Mouse (Mus musculus) heart, embryonic 11.5 days (tissue): ENCODE data around the gene Fkbp15. TPM values are rescaled to one million over a fixed set of nuclear protein-coding genes. Genes with fewer than 3 reads are reported as not detected.

Experiments
- ATAC-seq: fragments of 200-750 bp; cut with Nextera tagmentation; replicated peaks from 2 replicates; pipeline ENCODE4 v1.8.0; 2017; ENCODE audit warnings: moderate library complexity; ENCODE audit not compliant: insufficient number of reproducible peaks, low FRiP score, low TSS enrichment
- H3K27ac ChIP-seq: fragments of 300-500 bp; sonication (generic); 2 replicates; pipeline ENCODE4 v1.5.1; 2014; ENCODE audit warnings: mild to moderate bottlenecking, low read depth, low read length
- H3K27me3 ChIP-seq: fragments of 300-500 bp; sonication (generic); 2 replicates; pipeline ENCODE4 v1.6.1; 2014; ENCODE audit warnings: mild to moderate bottlenecking, low read length, mixed read lengths; ENCODE audit not compliant: control insufficient read depth, insufficient read depth
- H3K36me3 ChIP-seq: fragments of 300-500 bp; sonication (generic); 2 replicates; pipeline ENCODE4 v1.6.1; 2014; ENCODE audit warnings: mild to moderate bottlenecking, low read length, moderate library complexity, mixed read lengths; ENCODE audit not compliant: control insufficient read depth, insufficient read depth
- H3K4me1 ChIP-seq: fragments of 300-500 bp; sonication (generic); 2 replicates; pipeline ENCODE4 v1.6.1; 2014; ENCODE audit warnings: low read length; ENCODE audit not compliant: control insufficient read depth, insufficient read depth
- H3K4me2 ChIP-seq: fragments of 300-500 bp; sonication (generic); 2 replicates; pipeline ENCODE4 v1.6.1; 2014; ENCODE audit warnings: mild to moderate bottlenecking, moderate library complexity
- H3K4me3 ChIP-seq: fragments of 300-500 bp; sonication (generic); 2 replicates; pipeline ENCODE4 v1.5.1; 2014; ENCODE audit warnings: low read depth, low read length
- H3K9ac ChIP-seq: fragments of 300-500 bp; sonication (generic); 2 replicates; pipeline ENCODE4 v1.6.1; 2014; ENCODE audit warnings: mild to moderate bottlenecking, low read depth, low read length, moderate library complexity
- H3K9me3 ChIP-seq: fragments of 300-500 bp; sonication (generic); replicated peaks from 2 replicates; pipeline ENCODE4 v1.6.1; 2016; ENCODE audit warnings: low read length; ENCODE audit not compliant: control insufficient read depth
- WGBS: fragments of 180-500 bp; shearing (Covaris S2); extraction: QIAGEN DNeasy Blood & Tissue Kit; methylation state at CpG from one replicate; pipeline ENCODE4 v1.1.7; 2014; ENCODE audit not compliant: insufficient replicate concordance; 5-methylcytosine and 5-hydroxymethylcytosine counted together
- polyA plus RNA-seq: library from polyadenylated mRNA; unstranded; fragments of >200 nt; fragmentation: Nextera tagmentation; extraction: Ambion mirVana; gene quantifications from 2 replicates; pipeline ENCODE4 v1.2.1, GENCODE M21; 2014

Gene Fkbp15
- 15.9 and 17.6 TPM in 2 replicates for polyA plus RNA-seq

DNA sequence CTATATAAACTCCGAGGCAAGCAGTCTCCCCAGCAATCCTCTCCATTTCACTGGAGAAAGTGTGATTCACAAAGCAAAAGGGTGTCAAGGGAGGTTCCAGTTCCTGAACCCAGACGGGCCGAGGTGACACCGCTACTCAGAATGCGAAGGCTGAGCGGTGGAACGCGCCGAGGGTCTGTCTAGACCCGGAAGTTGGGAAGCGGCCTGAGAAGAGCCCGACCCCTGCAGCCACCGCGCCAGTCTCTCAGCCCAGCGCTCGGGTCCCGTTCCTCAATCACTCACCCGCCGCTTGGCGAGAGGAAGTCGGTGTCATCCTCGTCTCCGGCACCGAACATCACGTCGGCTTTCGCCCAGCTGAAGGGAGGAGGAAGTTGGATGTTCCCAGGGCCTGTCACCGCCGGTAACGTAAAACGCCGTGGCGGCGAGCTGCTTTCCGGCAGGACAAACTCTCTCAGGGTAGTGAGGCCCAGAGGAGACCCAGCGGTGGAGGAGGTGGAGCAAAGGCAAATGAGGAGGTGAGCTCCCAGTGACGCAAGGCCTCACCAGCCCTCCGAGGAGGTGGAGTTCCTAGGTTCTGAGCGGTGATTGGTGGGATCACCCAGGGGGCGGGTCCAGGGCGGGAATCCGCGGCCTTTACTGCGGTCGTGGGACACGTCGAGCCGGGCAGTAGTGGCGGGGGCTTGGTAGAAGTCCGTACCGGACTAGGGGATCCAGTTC, at the start of gene Fkbp15, which contains the start of gene Slc31a1:
Gene Fkbp15 (minus strand): TSS at position 461 of the 717 bp plus-strand sequence.
Gene Slc31a1 (plus strand): TSS at position 640 of the 717 bp plus-strand sequence.
- WGBS, result 0% methylated on average over 51 of the region's 51 CpGs
- Histone ChIP-seq H3K4me2 (peak within 1 kb of the TSS; percentile 80), H3K4me1 (peaks cover 6% of the 10 kb centered on the region), H3K27me3 (no peaks in the 10 kb centered on the region), H3K36me3 (no peaks in the 10 kb centered on the region), H3K4me3 (peak within 1 kb of the TSS; percentile 77), H3K9me3 (no peaks in the 10 kb centered on the region), H3K27ac (peak within 1 kb of the TSS; percentile 73), H3K9ac (peak within 1 kb of the TSS; percentile 83)
- peak; percentile 99 for ATAC-seq

DNA sequence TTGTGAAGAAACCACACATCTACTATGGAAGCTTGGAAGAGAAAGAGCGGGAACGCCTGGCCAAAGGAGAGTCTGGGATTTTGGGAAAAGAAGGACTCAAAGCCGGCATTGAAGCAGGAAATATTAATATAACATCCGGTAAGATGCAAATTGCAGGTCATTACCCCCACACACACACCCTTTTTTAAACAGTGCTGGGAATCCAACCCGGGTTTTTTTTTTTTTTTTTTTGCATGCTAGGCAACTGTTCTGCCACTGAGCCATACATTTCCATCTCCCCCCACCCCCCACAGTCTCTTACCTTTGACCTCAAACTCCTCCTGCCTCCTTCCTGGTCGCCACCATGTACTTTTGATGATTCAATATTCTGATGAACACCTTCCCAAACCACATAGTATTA, 49.3 kb upstream of the Fkbp15 start:
- H3K27ac ChIP-seq, result no peak overlapping the region

DNA sequence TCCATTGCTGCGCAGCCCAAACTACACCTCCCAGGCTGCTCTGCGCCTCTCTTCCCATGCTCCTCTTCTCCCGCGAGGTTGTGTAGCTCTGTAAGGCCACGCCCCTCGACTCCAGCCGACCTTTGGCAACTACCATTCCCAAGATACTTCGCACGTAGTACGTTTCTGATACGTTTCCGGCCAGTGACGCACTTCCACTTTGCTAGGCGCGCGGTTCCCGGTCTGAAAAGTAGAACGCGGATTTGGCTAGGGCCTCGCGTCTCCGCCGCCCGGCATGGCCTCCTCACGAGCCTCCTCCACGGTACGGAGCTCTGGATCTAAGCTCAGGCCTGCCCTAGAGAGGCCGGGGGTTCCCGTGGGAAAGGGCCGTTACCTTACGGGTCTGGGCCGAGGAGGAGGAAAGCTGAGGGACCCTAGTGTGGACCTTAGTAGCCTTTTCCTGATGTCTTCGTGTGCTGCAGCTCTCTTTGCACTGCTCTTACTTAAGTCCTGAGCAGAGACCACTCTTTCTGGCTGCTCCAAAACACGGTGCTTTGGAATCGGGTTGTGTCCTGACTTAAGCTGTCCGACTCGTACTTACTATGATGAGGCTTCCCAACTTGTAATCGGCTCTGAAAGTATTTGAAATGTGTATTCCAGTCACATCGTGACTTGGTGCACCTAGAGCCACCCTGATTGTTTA, 48.4 kb upstream of the Fkbp15 start, which contains the start of the genes Cdc26 and Prpf4:
Gene Cdc26 (minus strand): TSS at position 42 of the 682 bp plus-strand sequence.
Gene Prpf4 (plus strand): TSS at position 197 of the 682 bp plus-strand sequence.
- under 1% methylated on average over 39 of the region's 39 CpGs for WGBS
- ATAC-seq, result peak; percentile 98
- no peaks in the 10 kb centered on the region for H3K9me3 ChIP-seq
- H3K4me1 ChIP-seq, result peaks cover 11% of the 10 kb centered on the region
- peak within 1 kb of the TSS; percentile 81 for H3K27ac ChIP-seq
- peaks cover 10% of the 10 kb centered on the region for H3K36me3 ChIP-seq
- peak within 1 kb of the TSS; percentile 83 for H3K9ac ChIP-seq
- peak within 1 kb of the TSS; percentile 66 for H3K4me3 ChIP-seq
- H3K4me2 ChIP-seq, result peak within 1 kb of the TSS; percentile 66
- no peaks in the 10 kb centered on the region for H3K27me3 ChIP-seq

More for the DNA sequence above, 49.3 kb upstream of the Fkbp15 start:
- 41% methylated on average over 6 of the region's 6 CpGs for WGBS
- peaks cover 13% of the 10 kb centered on the region for H3K36me3 ChIP-seq
- peaks cover 11% of the 10 kb centered on the region for H3K4me1 ChIP-seq
- peak overlapping the region; percentile 66 for H3K4me2 ChIP-seq
- no peaks in the 10 kb centered on the region for H3K27me3 ChIP-seq
- peak overlapping the region; percentile 66 for H3K4me3 ChIP-seq
- ATAC-seq, result no peak
- H3K9ac ChIP-seq, result peak overlapping the region; percentile 83
- no peaks in the 10 kb centered on the region for H3K9me3 ChIP-seq

DNA sequence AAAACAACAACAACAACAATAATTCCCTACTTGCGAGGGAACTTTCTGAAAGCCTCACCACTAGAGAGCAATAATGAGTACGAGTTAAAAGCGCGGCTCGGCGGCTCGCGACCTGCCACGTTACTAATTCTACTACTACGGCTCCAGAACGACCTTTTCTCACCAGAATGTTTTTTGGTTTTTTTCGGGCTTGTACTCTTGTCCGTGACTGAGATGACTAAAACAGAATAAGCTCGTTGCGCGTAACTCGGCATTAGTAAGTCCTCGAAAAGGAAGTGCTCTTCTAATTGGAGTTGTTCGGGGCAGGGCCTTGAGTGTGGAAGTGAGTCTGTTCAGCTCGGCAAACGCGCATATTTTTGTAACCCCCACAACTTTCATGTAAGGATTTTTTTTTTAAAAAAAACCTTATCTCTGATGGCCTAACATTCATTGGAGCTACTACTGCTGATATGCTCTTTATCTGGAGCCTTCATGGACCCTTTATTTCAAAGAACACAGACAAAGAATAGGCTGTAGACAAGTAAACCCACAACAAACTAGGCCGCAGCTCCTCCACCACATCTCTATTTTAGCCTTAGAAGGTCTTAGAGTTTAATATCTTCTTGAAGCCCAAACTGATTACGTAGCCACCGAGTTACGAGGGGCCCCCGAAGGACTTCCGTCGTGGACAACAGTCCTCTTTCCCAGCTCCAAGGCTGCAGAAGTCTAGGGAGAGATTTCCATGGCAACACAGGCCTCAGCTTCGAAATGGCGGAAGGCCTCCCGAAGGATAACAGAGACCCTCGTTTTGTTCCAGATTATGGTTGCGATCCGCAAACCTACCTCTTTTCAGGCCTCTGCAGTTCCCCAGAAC, 47.6 kb upstream of the Fkbp15 start:
- H3K4me3 ChIP-seq, result peak overlapping the region; percentile 66
- under 1% methylated on average over 35 of the region's 35 CpGs for WGBS
- no peaks in the 10 kb centered on the region for H3K27me3 ChIP-seq
- H3K4me1 ChIP-seq, result peaks cover 11% of the 10 kb centered on the region
- H3K9me3 ChIP-seq, result no peaks in the 10 kb centered on the region
- peaks cover 9% of the 10 kb centered on the region for H3K36me3 ChIP-seq
- peak overlapping the region; percentile 81 for H3K27ac ChIP-seq
- H3K4me2 ChIP-seq, result peak overlapping the region; percentile 66
- peak; percentile 31 for ATAC-seq
- peak overlapping the region; percentile 83 for H3K9ac ChIP-seq

DNA sequence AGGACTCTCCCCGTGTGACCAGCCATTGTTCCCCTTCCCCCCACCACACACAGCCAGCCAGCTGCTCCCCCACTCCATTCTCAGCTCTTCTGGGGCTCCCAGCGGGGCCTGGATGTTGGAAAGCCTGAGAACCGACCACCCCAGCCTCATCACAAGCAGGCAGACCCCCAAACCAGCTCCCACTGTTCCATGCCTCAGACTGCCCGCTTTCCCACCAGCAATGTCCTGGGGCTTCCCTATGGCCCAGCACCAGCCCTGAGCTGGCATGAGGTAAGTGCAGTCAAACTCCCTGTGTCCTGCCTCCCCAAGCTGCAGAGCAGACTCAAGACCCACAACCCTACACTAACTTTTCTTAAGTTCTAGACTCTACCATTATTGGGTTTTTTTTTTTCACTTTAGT, 45.8 kb upstream of the Fkbp15 start:
- H3K4me2 ChIP-seq, result no peak overlapping the region
- H3K9ac ChIP-seq, result no peak overlapping the region
- H3K9me3 ChIP-seq, result no peaks in the 10 kb centered on the region
- peaks cover 11% of the 10 kb centered on the region for H3K4me1 ChIP-seq
- H3K27me3 ChIP-seq, result no peaks in the 10 kb centered on the region
- no peak overlapping the region for H3K27ac ChIP-seq
- ATAC-seq, result no peak
- H3K4me3 ChIP-seq, result no peak overlapping the region
- H3K36me3 ChIP-seq, result peaks cover 13% of the 10 kb centered on the region; the same call in 1 of the 2 replicates
- 82% methylated on average over 4 of the region's 4 CpGs for WGBS

DNA sequence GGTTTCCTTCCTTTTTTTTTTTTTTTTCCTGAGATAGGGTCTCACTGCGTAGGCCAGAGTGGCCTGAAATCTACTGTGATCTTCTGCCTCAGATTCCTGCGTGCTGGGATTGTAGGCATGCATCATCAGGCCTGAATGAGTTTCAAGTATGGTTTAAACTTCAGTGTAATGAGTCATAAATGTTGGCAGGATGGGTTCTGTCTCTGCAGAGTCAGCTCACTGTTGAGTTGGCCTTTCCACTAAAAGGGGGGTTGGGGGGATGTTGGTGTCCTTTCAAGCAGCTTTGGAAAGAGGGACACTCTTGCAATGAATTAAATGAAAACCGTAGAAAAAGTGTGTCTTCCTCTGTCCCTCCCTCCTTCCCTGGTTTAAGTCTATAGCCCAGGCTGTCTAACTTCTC, 38.6 kb upstream of the Fkbp15 start:
- WGBS, result 90% methylated on average over 3 of the region's 3 CpGs
- H3K9ac ChIP-seq, result no peak overlapping the region
- peaks cover 37% of the 10 kb centered on the region for H3K36me3 ChIP-seq
- H3K4me1 ChIP-seq, result no peaks in the 10 kb centered on the region
- H3K9me3 ChIP-seq, result no peaks in the 10 kb centered on the region
- no peak overlapping the region for H3K27ac ChIP-seq
- H3K4me3 ChIP-seq, result no peak overlapping the region
- no peak overlapping the region for H3K4me2 ChIP-seq
- no peaks in the 10 kb centered on the region for H3K27me3 ChIP-seq
- ATAC-seq, result no peak

DNA sequence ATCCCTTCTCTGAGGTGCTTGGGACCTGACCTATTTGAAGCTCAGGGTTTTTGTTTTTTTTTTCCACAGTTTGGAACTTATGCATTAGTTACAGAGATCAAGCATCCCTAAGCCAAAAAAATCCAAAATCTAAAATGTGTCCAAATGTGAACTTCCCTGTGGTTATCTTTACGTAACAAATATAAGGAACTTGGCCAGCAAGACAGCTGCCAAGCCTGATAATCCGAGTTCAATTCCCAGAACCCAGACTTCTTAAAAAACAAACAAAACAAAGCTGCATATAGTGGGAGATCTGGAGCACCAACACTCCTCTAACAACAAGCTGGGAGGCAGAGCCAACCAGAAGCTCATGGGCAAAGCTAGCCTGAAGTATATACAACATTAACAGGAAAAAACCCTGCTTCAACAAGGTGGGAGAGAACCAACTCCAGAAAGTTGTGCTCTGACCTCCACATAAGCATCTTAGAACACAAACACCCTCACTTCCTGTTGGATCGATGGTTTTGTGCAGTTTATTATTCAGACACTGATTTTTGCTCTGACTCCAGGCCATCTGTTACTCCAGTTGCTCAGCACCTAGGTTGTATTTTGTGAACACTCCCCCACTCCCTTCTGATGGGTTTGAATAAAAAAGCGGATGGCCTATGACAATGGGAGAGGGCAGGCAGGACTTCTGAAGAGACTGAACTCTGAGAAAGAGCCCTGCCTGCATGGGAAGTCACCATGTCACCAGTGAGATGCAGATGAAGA, 37.4 kb upstream of the Fkbp15 start:
- H3K9me3 ChIP-seq, result no peaks in the 10 kb centered on the region
- no peak overlapping the region for H3K4me3 ChIP-seq
- 80% methylated on average over 4 of the region's 4 CpGs for WGBS
- no peak overlapping the region for H3K27ac ChIP-seq
- no peak overlapping the region for H3K9ac ChIP-seq
- no peaks in the 10 kb centered on the region for H3K27me3 ChIP-seq
- no peaks in the 10 kb centered on the region for H3K4me1 ChIP-seq
- peaks cover 37% of the 10 kb centered on the region for H3K36me3 ChIP-seq
- ATAC-seq, result no peak
- no peak overlapping the region for H3K4me2 ChIP-seq
